Mouse (Mus musculus) heart, adult 18-20 months (tissue): ENCODE measurements around the gene Unc5c. TPM values are rescaled to one million over a fixed set of nuclear protein-coding genes. Genes with fewer than 3 reads are reported as not detected.

Experiments used
- DNase-seq, 2 experiments: peaks; one replicate each; pipeline ENCODE4 v3.0.0; 2021 to 2022; ENCODE audit warnings: mixed read lengths in 1 of 2
- total RNA-seq, 2 experiments: library from RNA; stranded (reverse); gene quantifications; 2 replicates each; pipeline ENCODE4 v1.2.3; 2021

The Unc5c gene
- total RNA-seq, 2 experiments from 2014 or later, result 0.27 to 0.49 TPM

- DNase-seq, result no peak
Measured at GRCm38 (mm10) chr3:141598936-141599335, 133.9 kb downstream of the Unc5c start.

GRCm38 (mm10) chr3:141601072-141601549, 136.1 kb downstream of the Unc5c start:
- no peak for DNase-seq

GRCm38 (mm10) chr3:141616718-141617117, 151.7 kb downstream of the Unc5c start:
- no peak for DNase-seq

GRCm38 (mm10) chr3:141618675-141619074, 153.7 kb downstream of the Unc5c start:
- DNase-seq, result no peak

GRCm38 (mm10) chr3:141621496-141621895, 156.5 kb downstream of the Unc5c start:
- DNase-seq, result no peak

- DNase-seq, result no peak
Measured at GRCm38 (mm10) chr3:141626935-141627638, 162.1 kb downstream of the Unc5c start.

- DNase-seq, result no peak
Measured at GRCm38 (mm10) chr3:141627639-141627977, 162.6 kb downstream of the Unc5c start.

GRCm38 (mm10) chr3:141629431-141629830, 164.4 kb downstream of the Unc5c start:
- no peak for DNase-seq

- no peak for DNase-seq
Measured at GRCm38 (mm10) chr3:141637900-141638299, 172.9 kb downstream of the Unc5c start.

GRCm38 (mm10) chr3:141644264-141644663, 179.2 kb downstream of the Unc5c start:
- no peak for DNase-seq

- DNase-seq, result no peak
Measured at GRCm38 (mm10) chr3:141646588-141646987, 181.6 kb downstream of the Unc5c start.

- no peak for DNase-seq
Measured at GRCm38 (mm10) chr3:141650658-141651057, 185.6 kb downstream of the Unc5c start.

- no peak for DNase-seq
Measured at GRCm38 (mm10) chr3:141653915-141654314, 188.9 kb downstream of the Unc5c start.

GRCm38 (mm10) chr3:141659041-141659789, 194.2 kb downstream of the Unc5c start:
- DNase-seq, result no peak

- DNase-seq, result no peak
Measured at GRCm38 (mm10) chr3:141660065-141661062, 195.3 kb downstream of the Unc5c start.

GRCm38 (mm10) chr3:141689113-141689512, 224.1 kb downstream of the Unc5c start:
- no peak for DNase-seq

- no peak for DNase-seq
Measured at GRCm38 (mm10) chr3:141690676-141691075, 225.7 kb downstream of the Unc5c start.

- no peak for DNase-seq
Measured at GRCm38 (mm10) chr3:141691418-141691817, 226.4 kb downstream of the Unc5c start.

- DNase-seq, result no peak
Measured at GRCm38 (mm10) chr3:141691846-141692245, 226.8 kb downstream of the Unc5c start.

GRCm38 (mm10) chr3:141699177-141699576, 234.2 kb downstream of the Unc5c start:
- no peak for DNase-seq

- no peak for DNase-seq
Measured at GRCm38 (mm10) chr3:141701381-141701909, 236.4 kb downstream of the Unc5c start.

- no peak for DNase-seq
Measured at GRCm38 (mm10) chr3:141711601-141712000, 246.6 kb downstream of the Unc5c start.
